Mouse (Mus musculus): Measurements from ENCODE around the gene Etl4.

DNA sequence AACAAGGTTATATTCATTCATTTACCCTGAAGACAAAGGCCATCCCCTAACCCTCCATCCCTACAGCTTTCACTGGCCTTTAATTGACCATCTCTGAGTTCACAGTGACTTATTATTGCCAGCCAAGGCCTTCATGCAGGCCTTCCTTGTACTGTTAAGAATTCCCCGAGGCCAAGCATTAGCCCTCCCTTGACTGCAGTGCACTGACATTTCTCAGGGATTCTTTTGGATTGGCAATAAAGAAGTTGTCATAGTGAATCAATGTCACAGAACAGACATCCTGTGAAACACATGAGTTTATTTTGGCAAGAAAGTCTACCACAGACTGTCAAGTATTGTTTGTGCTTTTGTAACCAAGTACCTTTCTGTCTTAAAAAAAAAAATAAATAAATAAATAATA, 257.5 kb downstream of the Etl4 start:
- TF ChIP-seq CTCF (IDR thresholded peaks at IDR 0.05; ENCODE audit: low read depth) (no peak), EP300 (IDR thresholded peaks at IDR 0.05; ENCODE audit: low read depth) (no peak)

Measured in heart, postnatal 0 days (tissue).